Mouse (Mus musculus) myocyte (in vitro differentiated cells): ENCODE measurements at regions not wholly inside any gene's neighbourhood (a gene's known extent, or its start where the extent isn't known, plus 50 kb on each side); places are given as distances from the start of the nearest gene placed in this dataset.

Source experiments
- CEBPB ChIP-seq: IDR thresholded peaks from 2 replicates; pipeline ENCODE4 v1.6.1; 2011; ENCODE audit warnings: mild to moderate bottlenecking, moderate library complexity; ENCODE audit not compliant: poor library complexity, insufficient read depth, severe bottlenecking
- E2F4 ChIP-seq: IDR thresholded peaks from one replicate; pipeline ENCODE4 v1.6.1; 2011; ENCODE audit warnings: mild to moderate bottlenecking, control low read depth, moderate library complexity; ENCODE audit not compliant: insufficient read depth
- MAX ChIP-seq: IDR thresholded peaks from one replicate; pipeline ENCODE4 v1.6.1; 2011; ENCODE audit warnings: low read depth, mild to moderate bottlenecking, control low read depth
- MYOD1 ChIP-seq, 3 experiments: IDR thresholded peaks; one replicate each; pipeline ENCODE4 v1.6.1; 2011; ENCODE audit warnings: control low read depth in 2 of 3, low read depth in 2 of 3, mild to moderate bottlenecking in 2 of 3, moderate library complexity in 1 of 3; ENCODE audit not compliant: insufficient read length in 2 of 3, control insufficient read depth in 1 of 3
- MYOG ChIP-seq, 3 experiments: IDR thresholded peaks; one replicate each; pipeline ENCODE4 v1.6.1; 2011; ENCODE audit warnings: control low read depth in 2 of 3, low read depth in 2 of 3, mild to moderate bottlenecking in 2 of 3; ENCODE audit not compliant: insufficient read length in 2 of 3, control insufficient read depth in 1 of 3, insufficient read depth in 1 of 3
- POLR2A ChIP-seq: IDR thresholded peaks from one replicate; pipeline ENCODE4 v1.6.1; 2011; ENCODE audit warnings: low read depth, mild to moderate bottlenecking, control low read depth, moderate library complexity; ENCODE audit not compliant: insufficient read length
- REST ChIP-seq: IDR thresholded peaks from one replicate; pipeline ENCODE4 v1.6.1; 2011; ENCODE audit warnings: mild to moderate bottlenecking, control low read depth, moderate library complexity; ENCODE audit not compliant: insufficient read depth, insufficient read length
- SRF ChIP-seq: IDR thresholded peaks from one replicate; pipeline ENCODE4 v1.6.1; 2011; ENCODE audit warnings: low read depth; ENCODE audit not compliant: control insufficient read depth, insufficient read length
- TCF12 ChIP-seq: IDR thresholded peaks from one replicate; pipeline ENCODE4 v1.6.1; 2011; ENCODE audit warnings: mild to moderate bottlenecking, control low read depth; ENCODE audit not compliant: poor library complexity, insufficient read depth, severe bottlenecking
- TCF3 ChIP-seq: IDR thresholded peaks from one replicate; pipeline ENCODE4 v1.6.1; 2011; ENCODE audit warnings: low read depth, control low read depth; ENCODE audit not compliant: insufficient read length
- USF1 ChIP-seq: IDR thresholded peaks from one replicate; pipeline ENCODE4 v1.6.1; 2011; ENCODE audit warnings: low read depth, mild to moderate bottlenecking, control low read depth, moderate library complexity

GRCm38 (mm10) chr13:52273502-52274246, 257.4 kb downstream of the Diras2 start:
- no peak for TF ChIP-seq POLR2A
- no peak for TF ChIP-seq CEBPB
- no peak for TF ChIP-seq E2F4
- TF ChIP-seq TCF3, result peak; percentile 14
- TF ChIP-seq MAX, result no peak
- TF ChIP-seq REST, result no peak
- TF ChIP-seq USF1, result no peak
- peak in 2 of 3 experiments; percentile 10 to 82 for TF ChIP-seq MYOG (IDR thresholded peaks at IDR 0.05; ENCODE audit: control insufficient read depth in 1 of 3, insufficient read depth in 1 of 3, insufficient read length in 2 of 3, low read depth in 2 of 3)
- TF ChIP-seq SRF, result no peak
- TF ChIP-seq TCF12, result peak; percentile 4
- TF ChIP-seq MYOD1 (IDR thresholded peaks at IDR 0.05; ENCODE audit: control insufficient read depth in 1 of 3, insufficient read length in 2 of 3, low read depth in 2 of 3), result no peak
